Mouse (Mus musculus) embryonic facial prominence, embryonic 11.5 days (tissue): Measurements from ENCODE around the gene Fsd1l. TPM values are rescaled to one million over a fixed set of nuclear protein-coding genes. Genes with fewer than 3 reads are reported as not detected.

ENCODE experiments used
- ATAC-seq: fragments of 200-750 bp; cut with Nextera tagmentation; replicated peaks from 2 replicates; pipeline ENCODE4 v1.8.0; 2017; ENCODE audit warnings: low read depth; ENCODE audit not compliant: insufficient number of reproducible peaks, low FRiP score, low TSS enrichment
- DNase-seq: peaks from one replicate; pipeline ENCODE4 v3.0.0-alpha.2; 2015; ENCODE audit warnings: low spot score
- H3K27ac ChIP-seq: fragments of 300-500 bp; sonication (generic); replicated peaks from 2 replicates; pipeline ENCODE4 v1.5.1; 2014; ENCODE audit warnings: mild to moderate bottlenecking, low read depth, low read length, control low read depth
- H3K27me3 ChIP-seq: fragments of 300-500 bp; sonication (generic); 2 replicates; pipeline ENCODE4 v1.6.1; 2014; ENCODE audit warnings: mild to moderate bottlenecking, low read length, moderate library complexity, mixed read lengths; ENCODE audit not compliant: control insufficient read depth, insufficient read depth
- H3K36me3 ChIP-seq: fragments of 300-500 bp; sonication (generic); replicated peaks from 2 replicates; pipeline ENCODE4 v1.6.1; 2014; ENCODE audit warnings: low read depth, mild to moderate bottlenecking, low read length, moderate library complexity, mixed read lengths; ENCODE audit not compliant: control insufficient read depth, insufficient read depth
- H3K4me1 ChIP-seq: fragments of 300-500 bp; sonication (generic); 2 replicates; pipeline ENCODE4 v1.6.1; 2014; ENCODE audit warnings: low read length, mixed read lengths; ENCODE audit not compliant: control insufficient read depth, insufficient read depth
- H3K4me2 ChIP-seq: fragments of 300-500 bp; sonication (generic); 2 replicates; pipeline ENCODE4 v1.6.1; 2014; ENCODE audit warnings: low read depth, mild to moderate bottlenecking, control low read depth, low read length, moderate library complexity
- H3K4me3 ChIP-seq: fragments of 300-500 bp; sonication (generic); 2 replicates; pipeline ENCODE4 v1.5.1; 2014; ENCODE audit warnings: low read depth, low read length, control low read depth
- H3K9ac ChIP-seq: fragments of 300-500 bp; sonication (generic); replicated peaks from 2 replicates; pipeline ENCODE4 v1.6.1; 2014; ENCODE audit warnings: mild to moderate bottlenecking, control low read depth, low read length
- H3K9me3 ChIP-seq: fragments of 300-500 bp; sonication (generic); replicated peaks from 2 replicates; pipeline ENCODE4 v1.6.1; 2016; ENCODE audit warnings: mild to moderate bottlenecking, low read length, inconsistent platforms, mixed read lengths; ENCODE audit not compliant: control insufficient read depth
- WGBS: fragments of 180-500 bp; shearing (Covaris S2); extraction: QIAGEN DNeasy Blood & Tissue Kit; methylation state at CpG from one replicate; pipeline ENCODE4 v1.1.7; 2014; 5-methylcytosine and 5-hydroxymethylcytosine counted together
- polyA plus RNA-seq: library from polyadenylated mRNA; unstranded; fragments of >200 nt; fragmentation: Nextera tagmentation; extraction: Ambion mirVana; gene quantifications from 2 replicates; pipeline ENCODE4 v1.2.1, GENCODE M21; 2014

Gene Fsd1l
- polyA plus RNA-seq, 1 experiment from 2014 or later: 10.3 TPM

GRCm38 (mm10) chr4:53621084-53621483 lies 10.2 kb upstream of the Fsd1l start:
- whole genome bisulfite sequencing: 69% methylated on average over 6 of the region's 6 CpGs
- Histone ChIP-seq H3K9me3 (no peaks in the 10 kb centered on the region), H3K4me2 (no peak overlapping the region), H3K27ac (no peak overlapping the region), H3K9ac (no peak overlapping the region), H3K27me3 (no peaks in the 10 kb centered on the region), H3K4me3 (no peak overlapping the region), H3K4me1 (no peaks in the 10 kb centered on the region), H3K36me3 (no peaks in the 10 kb centered on the region)
- no peak for DNase-seq
- no peak for ATAC-seq

- H3K27ac ChIP-seq: no peak overlapping the region
- no peaks in the 10 kb centered on the region for H3K27me3 ChIP-seq
- no peak overlapping the region for H3K4me2 ChIP-seq
- DNase-seq (no peak), ATAC-seq (no peak)
- no peaks in the 10 kb centered on the region for H3K36me3 ChIP-seq
- WGBS: 76% methylated on average over 5 of the region's 5 CpGs
- no peaks in the 10 kb centered on the region for H3K9me3 ChIP-seq
- no peaks in the 10 kb centered on the region for H3K4me1 ChIP-seq
- no peak overlapping the region for H3K4me3 ChIP-seq
- no peak overlapping the region for H3K9ac ChIP-seq
Measured at GRCm38 (mm10) chr4:53621490-53621889, 9.8 kb upstream of the Fsd1l start.

- H3K9me3 ChIP-seq: no peaks in the 10 kb centered on the region
- ATAC-seq (no peak), DNase-seq (no peak)
- WGBS: 89% methylated on average over 1 of the region's 1 CpGs
- no peak overlapping the region for H3K9ac ChIP-seq
- no peak overlapping the region for H3K4me3 ChIP-seq
- no peaks in the 10 kb centered on the region for H3K27me3 ChIP-seq
- H3K4me2 ChIP-seq: no peak overlapping the region
- H3K27ac ChIP-seq: no peak overlapping the region
- H3K36me3 ChIP-seq: no peaks in the 10 kb centered on the region
- H3K4me1 ChIP-seq: no peaks in the 10 kb centered on the region
Measured at GRCm38 (mm10) chr4:53623711-53624110, 7.6 kb upstream of the Fsd1l start.

- Histone ChIP-seq H3K4me2 (no peak overlapping the region), H3K9me3 (no peaks in the 10 kb centered on the region), H3K27ac (no peak overlapping the region), H3K4me1 (no peaks in the 10 kb centered on the region), H3K9ac (no peak overlapping the region), H3K4me3 (no peak overlapping the region), H3K27me3 (no peaks in the 10 kb centered on the region), H3K36me3 (no peaks in the 10 kb centered on the region)
- 62% methylated on average over 4 of the region's 4 CpGs for WGBS
- no peak for ATAC-seq
- DNase-seq: no peak
Measured at GRCm38 (mm10) chr4:53624816-53625215, 6.5 kb upstream of the Fsd1l start.

- no peak for DNase-seq
- H3K4me3 ChIP-seq: no peak overlapping the region
- no peaks in the 10 kb centered on the region for H3K27me3 ChIP-seq
- no peak for ATAC-seq
- WGBS: 84% methylated on average over 3 of the region's 3 CpGs
- no peaks in the 10 kb centered on the region for H3K4me1 ChIP-seq
- H3K27ac ChIP-seq: no peak overlapping the region
- no peaks in the 10 kb centered on the region for H3K9me3 ChIP-seq
- no peak overlapping the region for H3K9ac ChIP-seq
- no peaks in the 10 kb centered on the region for H3K36me3 ChIP-seq
- no peak overlapping the region for H3K4me2 ChIP-seq
Measured at GRCm38 (mm10) chr4:53625263-53625662, 6.0 kb upstream of the Fsd1l start.

GRCm38 (mm10) chr4:53628924-53629323 lies 2.3 kb upstream of the Fsd1l start:
- H3K4me3 ChIP-seq: no peak overlapping the region
- no peak overlapping the region for H3K4me2 ChIP-seq
- no peak overlapping the region for H3K9ac ChIP-seq
- 53% methylated on average over 4 of the region's 4 CpGs for WGBS
- no peak overlapping the region for H3K27ac ChIP-seq
- no peaks in the 10 kb centered on the region for H3K9me3 ChIP-seq
- ATAC-seq (no peak), DNase-seq (no peak)
- H3K4me1 ChIP-seq: no peaks in the 10 kb centered on the region
- no peaks in the 10 kb centered on the region for H3K36me3 ChIP-seq
- H3K27me3 ChIP-seq: no peaks in the 10 kb centered on the region

- no peak for DNase-seq
- Histone ChIP-seq H3K4me1 (no peaks in the 10 kb centered on the region), H3K4me2 (peak overlapping the region; percentile 53), H3K27me3 (no peaks in the 10 kb centered on the region), H3K27ac (peak overlapping the region; percentile 70; the same call in 1 of the 2 replicates), H3K36me3 (no peaks in the 10 kb centered on the region), H3K4me3 (peak overlapping the region; percentile 87), H3K9ac (peak overlapping the region; percentile 88), H3K9me3 (no peaks in the 10 kb centered on the region)
- 5% methylated on average over 12 of the region's 12 CpGs for WGBS
- ATAC-seq: 0 out of 2 replicates have a peak, but pooled peaks have one; percentile 29
Measured at GRCm38 (mm10) chr4:53630963-53631315, 332 bp upstream of the Fsd1l start.

- DNase-seq (no peak), ATAC-seq (no peak; the same call in 1 of the 2 replicates)
- Histone ChIP-seq H3K27ac (no peak overlapping the region), H3K9ac (peak overlapping the region; percentile 88), H3K27me3 (no peaks in the 10 kb centered on the region), H3K4me2 (peak overlapping the region; percentile 53), H3K36me3 (no peaks in the 10 kb centered on the region), H3K4me1 (no peaks in the 10 kb centered on the region), H3K9me3 (no peaks in the 10 kb centered on the region), H3K4me3 (peak overlapping the region; percentile 87)
- 2% methylated on average over 5 of the region's 5 CpGs for WGBS
Measured at GRCm38 (mm10) chr4:53632011-53632349, 709 bp downstream of the Fsd1l start.
